ENCODE assay signal across 18 mouse cellular contexts in genomic region chr2:19452531-19453055, GRCm38 (mm10). TPM values are rescaled to one million over a fixed set of nuclear protein-coding genes. Genes with fewer than 3 reads are reported as not detected.
DNase-seq lines count a peak whose midpoint lies in the region; ATAC-seq and TF ChIP-seq lines count a peak whose summit lies in the region.
"Had no signal": no experiment of that assay in that cellular context is flagged by ENCODE, and none has a peak within 500 bp of the region (broad histone marks: within the 10 kb centered on the region; RNA-seq: fewer than 3 reads in every experiment).

No protein-coding gene starts in this region.

- under 1% methylated on average over 19 of the region's 19 CpGs for WGBS in midbrain, embryonic 10.5 days
- WGBS in midbrain, postnatal 0 days, result under 1% methylated on average over 19 of the region's 19 CpGs
- under 1% methylated on average over 19 of the region's 19 CpGs for WGBS in embryonic facial prominence, embryonic 10.5 days
- WGBS in hindbrain, embryonic 14.5 days, result under 1% methylated on average over 19 of the region's 19 CpGs
- WGBS in limb, embryonic 15.5 days, result under 1% methylated on average over 19 of the region's 19 CpGs

- no peak overlapping the region for H3K9ac ChIP-seq in midbrain, postnatal 0 days (replicated peaks; ENCODE audit: low read length, poor library complexity, severe bottlenecking)
- H3K9ac ChIP-seq in hindbrain, embryonic 14.5 days, result no peak overlapping the region
- no peak overlapping the region for H3K9ac ChIP-seq in limb, embryonic 15.5 days
- H3K9ac ChIP-seq: liver, embryonic 14.5 days had no signal

- H3K27ac ChIP-seq in midbrain, embryonic 10.5 days (replicated peaks), result no peak overlapping the region
- no peak overlapping the region for H3K27ac ChIP-seq in midbrain, postnatal 0 days (ENCODE audit: low read depth, low read length)
- no peak overlapping the region for H3K27ac ChIP-seq in embryonic facial prominence, embryonic 10.5 days (replicated peaks)
- H3K27ac ChIP-seq in hindbrain, embryonic 14.5 days, result no peak overlapping the region
- H3K27ac ChIP-seq in limb, embryonic 15.5 days, result no peak overlapping the region
- no peak overlapping the region for H3K27ac ChIP-seq in left cerebral cortex, adult 2 months
- H3K27ac ChIP-seq: liver, embryonic 14.5 days had no signal

- peaks cover 66% of the 10 kb centered on the region for H3K4me1 ChIP-seq in midbrain, embryonic 10.5 days
- H3K4me1 ChIP-seq in midbrain, postnatal 0 days (ENCODE audit: insufficient read depth, low read length), result no peaks in the 10 kb centered on the region
- peaks cover 15% of the 10 kb centered on the region for H3K4me1 ChIP-seq in embryonic facial prominence, embryonic 10.5 days
- H3K4me1 ChIP-seq in hindbrain, embryonic 14.5 days (replicated peaks; ENCODE audit: control insufficient read depth, insufficient read depth, low read length), result peaks cover 4% of the 10 kb centered on the region
- peaks cover 14% of the 10 kb centered on the region for H3K4me1 ChIP-seq in limb, embryonic 15.5 days

- intact Hi-C loops in left cerebral cortex, adult 2 months (cut with DNase I), result no loop called here

- H3K36me3 ChIP-seq in midbrain, embryonic 10.5 days, result no peaks in the 10 kb centered on the region
- H3K36me3 ChIP-seq in midbrain, postnatal 0 days (ENCODE audit: insufficient read depth, low read length), result no peaks in the 10 kb centered on the region
- H3K36me3 ChIP-seq in embryonic facial prominence, embryonic 10.5 days (replicated peaks), result no peaks in the 10 kb centered on the region
- H3K36me3 ChIP-seq in hindbrain, embryonic 14.5 days (replicated peaks; ENCODE audit: control insufficient read depth, insufficient read depth), result no peaks in the 10 kb centered on the region
- no peaks in the 10 kb centered on the region for H3K36me3 ChIP-seq in limb, embryonic 15.5 days

- H3K4me3 ChIP-seq in midbrain, embryonic 10.5 days, result peak overlapping the region; percentile 34
- H3K4me3 ChIP-seq in midbrain, postnatal 0 days (ENCODE audit: low read depth, low read length), result no peak overlapping the region
- H3K4me3 ChIP-seq in embryonic facial prominence, embryonic 10.5 days, result peak overlapping the region; percentile 31; the same call in 1 of the 2 replicates
- H3K4me3 ChIP-seq in hindbrain, embryonic 14.5 days (replicated peaks; ENCODE audit: low read length), result no peak overlapping the region
- 0 out of 2 replicates have a peak overlapping the region, but pooled peaks have one; percentile 11 for H3K4me3 ChIP-seq in limb, embryonic 15.5 days
- H3K4me3 ChIP-seq in left cerebral cortex, adult 2 months, result no peak overlapping the region

- ATAC-seq in midbrain, postnatal 0 days (ENCODE audit: low FRiP score), result no peak
- ATAC-seq in hindbrain, embryonic 14.5 days (ENCODE audit: low FRiP score), result no peak
- no peak for ATAC-seq in limb, embryonic 15.5 days (ENCODE audit: insufficient number of reproducible peaks, low FRiP score, low TSS enrichment, low read depth)
- ATAC-seq: activated CD4-positive, CD25-positive, alpha-beta regulatory T cell, adult 4 months had no signal

- no peaks in the 10 kb centered on the region for H3K9me3 ChIP-seq in midbrain, embryonic 10.5 days (replicated peaks)
- H3K9me3 ChIP-seq in midbrain, postnatal 0 days (ENCODE audit: low read length), result no peaks in the 10 kb centered on the region
- H3K9me3 ChIP-seq in embryonic facial prominence, embryonic 10.5 days, result no peaks in the 10 kb centered on the region
- no peaks in the 10 kb centered on the region for H3K9me3 ChIP-seq in hindbrain, embryonic 14.5 days (ENCODE audit: control insufficient read depth, low read length)
- no peaks in the 10 kb centered on the region for H3K9me3 ChIP-seq in limb, embryonic 15.5 days

- DNase-seq in midbrain, embryonic 10.5 days (ENCODE audit: low spot score), result no peak
- no peak for DNase-seq in midbrain, postnatal 0 days (ENCODE audit: low spot score)
- DNase-seq in embryonic facial prominence, embryonic 10.5 days (ENCODE audit: low spot score), result no peak
- no peak for DNase-seq in hindbrain, embryonic 14.5 days (ENCODE audit: low spot score)
- DNase-seq in thymus, postnatal 4 days, result no peak
- DNase-seq in kidney, adult 9 months, result no peak
- no peak for DNase-seq in left cerebral cortex, adult 2 months (ENCODE audit: extremely low spot score in 1 of 2, low spot score in 2 of 2)
- DNase-seq: cerebellum, adult 11-12 months; heart, adult 18-20 months; kidney, adult 8-10 months; lung, postnatal 10 days; right cerebral cortex, postnatal 4 days had no signal

- no peak for TF ChIP-seq CTCF in midbrain, postnatal 0 days (IDR thresholded peaks at IDR 0.05)
- no peak for TF ChIP-seq CTCF in left cerebral cortex, adult 2 months (IDR thresholded peaks at IDR 0.05)

- H3K27me3 ChIP-seq in midbrain, embryonic 10.5 days (ENCODE audit: low read depth, poor library complexity, severe bottlenecking), result peaks cover 100% of the 10 kb centered on the region
- peaks cover 95% of the 10 kb centered on the region for H3K27me3 ChIP-seq in midbrain, postnatal 0 days (ENCODE audit: insufficient read depth, low read length)
- H3K27me3 ChIP-seq in embryonic facial prominence, embryonic 10.5 days (replicated peaks; ENCODE audit: low read depth, poor library complexity, severe bottlenecking), result peaks cover 100% of the 10 kb centered on the region
- H3K27me3 ChIP-seq in hindbrain, embryonic 14.5 days (ENCODE audit: control insufficient read depth, insufficient read depth, low read length), result peaks cover 99% of the 10 kb centered on the region
- H3K27me3 ChIP-seq in limb, embryonic 15.5 days, result peaks cover 90% of the 10 kb centered on the region

- no peak overlapping the region for H3K4me2 ChIP-seq in midbrain, postnatal 0 days (ENCODE audit: low read depth, low read length, poor library complexity, severe bottlenecking)
- H3K4me2 ChIP-seq in hindbrain, embryonic 14.5 days (replicated peaks), result 0 out of 2 replicates have a peak overlapping the region, but pooled peaks have one; percentile 10
- H3K4me2 ChIP-seq in limb, embryonic 15.5 days, result 0 out of 2 replicates have a peak overlapping the region, but pooled peaks have one; percentile 23

RNA-seq across cellular contexts. Expression of gene Ptf1a, which starts 7.1 kb away (rescaled TPM):
- 0.20 and 0.69 TPM in 2 replicates for polyA plus RNA-seq in midbrain, embryonic 10.5 days (2016; fragmentation: Nextera tagmentation; extraction: Ambion mirVana)
- total RNA-seq in midbrain, postnatal 0 days (2014; rRNA removed), result 3.0 TPM in 1 of 2 replicates, not detected in the other
- polyA plus RNA-seq in midbrain, postnatal 0 days (2015; fragmentation: Nextera tagmentation; extraction: Ambion mirVana), result not detected in 2 replicates
- polyA plus RNA-seq in embryonic facial prominence, embryonic 10.5 days (2016; fragmentation: Nextera tagmentation; extraction: Ambion mirVana), result 0.41 and 1.1 TPM in 2 replicates
- polyA plus RNA-seq in hindbrain, embryonic 14.5 days (2014; fragmentation: Nextera tagmentation; extraction: Ambion mirVana), result 0.51 and 0.77 TPM in 2 replicates
- not detected in 2 replicates for polyA plus RNA-seq in limb, embryonic 15.5 days (2015; fragmentation: Nextera tagmentation; extraction: Ambion mirVana)
- total RNA-seq in left cerebral cortex, adult 2 months (2021), result not detected
- total RNA-seq: common myeloid progenitor, adult 5-6 weeks; heart, adult 18-20 months had no signal
- polyA plus RNA-seq: activated CD4-positive, CD25-positive, alpha-beta regulatory T cell, adult 4 months; C2C12; heart, postnatal 0 days; liver, embryonic 14.5 days had no signal

Comparison
In these comparisons a context has a peak if more than half of its experiments do, and no peak if none do; other contexts are left out.
1. H3K4me3 ChIP-seq: peak in midbrain, embryonic 10.5 days (single experiment), embryonic facial prominence, embryonic 10.5 days (single experiment) and limb, embryonic 15.5 days (single experiment); none in midbrain, postnatal 0 days (single experiment), hindbrain, embryonic 14.5 days (single experiment) and left cerebral cortex, adult 2 months (single experiment).